Mouse (Mus musculus) embryonic facial prominence, embryonic 11.5 days (tissue): ENCODE results near the gene 3425401B19Rik. TPM values are rescaled to one million over a fixed set of nuclear protein-coding genes. Genes with fewer than 3 reads are reported as not detected.

Experiments
- ATAC-seq: fragments of 200-750 bp; cut with Nextera tagmentation; replicated peaks from 2 replicates; pipeline ENCODE4 v1.8.0; 2017; ENCODE audit warnings: low read depth; ENCODE audit not compliant: insufficient number of reproducible peaks, low FRiP score, low TSS enrichment
- DNase-seq: peaks from one replicate; pipeline ENCODE4 v3.0.0-alpha.2; 2015; ENCODE audit warnings: low spot score
- H3K27ac ChIP-seq: fragments of 300-500 bp; sonication (generic); replicated peaks from 2 replicates; pipeline ENCODE4 v1.5.1; 2014; ENCODE audit warnings: mild to moderate bottlenecking, low read depth, low read length, control low read depth
- H3K27me3 ChIP-seq: fragments of 300-500 bp; sonication (generic); 2 replicates; pipeline ENCODE4 v1.6.1; 2014; ENCODE audit warnings: mild to moderate bottlenecking, low read length, moderate library complexity, mixed read lengths; ENCODE audit not compliant: control insufficient read depth, insufficient read depth
- H3K36me3 ChIP-seq: fragments of 300-500 bp; sonication (generic); replicated peaks from 2 replicates; pipeline ENCODE4 v1.6.1; 2014; ENCODE audit warnings: low read depth, mild to moderate bottlenecking, low read length, moderate library complexity, mixed read lengths; ENCODE audit not compliant: control insufficient read depth, insufficient read depth
- H3K4me1 ChIP-seq: fragments of 300-500 bp; sonication (generic); 2 replicates; pipeline ENCODE4 v1.6.1; 2014; ENCODE audit warnings: low read length, mixed read lengths; ENCODE audit not compliant: control insufficient read depth, insufficient read depth
- H3K4me2 ChIP-seq: fragments of 300-500 bp; sonication (generic); 2 replicates; pipeline ENCODE4 v1.6.1; 2014; ENCODE audit warnings: low read depth, mild to moderate bottlenecking, control low read depth, low read length, moderate library complexity
- H3K4me3 ChIP-seq: fragments of 300-500 bp; sonication (generic); 2 replicates; pipeline ENCODE4 v1.5.1; 2014; ENCODE audit warnings: low read depth, low read length, control low read depth
- H3K9ac ChIP-seq: fragments of 300-500 bp; sonication (generic); replicated peaks from 2 replicates; pipeline ENCODE4 v1.6.1; 2014; ENCODE audit warnings: mild to moderate bottlenecking, control low read depth, low read length
- H3K9me3 ChIP-seq: fragments of 300-500 bp; sonication (generic); replicated peaks from 2 replicates; pipeline ENCODE4 v1.6.1; 2016; ENCODE audit warnings: mild to moderate bottlenecking, low read length, inconsistent platforms, mixed read lengths; ENCODE audit not compliant: control insufficient read depth
- WGBS: fragments of 180-500 bp; shearing (Covaris S2); extraction: QIAGEN DNeasy Blood & Tissue Kit; methylation state at CpG from one replicate; pipeline ENCODE4 v1.1.7; 2014; 5-methylcytosine and 5-hydroxymethylcytosine counted together
- polyA plus RNA-seq: library from polyadenylated mRNA; unstranded; fragments of >200 nt; fragmentation: Nextera tagmentation; extraction: Ambion mirVana; gene quantifications from 2 replicates; pipeline ENCODE4 v1.2.1, GENCODE M21; 2014

The 3425401B19Rik gene
- polyA plus RNA-seq, 1 experiment from 2014 or later, result not detected

DNA sequence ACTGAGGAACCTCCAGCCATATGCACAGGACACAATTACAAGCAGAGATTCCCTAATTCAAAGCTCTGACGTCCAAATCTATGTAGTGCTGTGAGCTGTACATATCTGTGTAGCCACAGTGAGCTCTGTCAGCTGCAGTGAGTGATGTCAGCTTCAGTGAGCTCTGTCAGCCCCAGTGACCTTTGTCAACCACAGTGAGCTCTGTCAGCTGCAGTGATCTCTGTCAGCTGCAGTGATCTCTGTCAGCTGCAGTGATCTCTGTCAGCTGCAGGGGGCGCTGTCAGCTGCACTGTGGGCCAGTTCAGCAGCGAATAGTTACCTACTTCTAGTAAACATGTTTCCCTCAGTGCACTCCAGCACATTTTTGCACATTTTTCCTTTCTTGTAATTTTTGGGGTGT lies 75.7 kb downstream of the 3425401B19Rik start:
- Histone ChIP-seq H3K4me2 (no peak overlapping the region), H3K4me3 (no peak overlapping the region), H3K36me3 (no peaks in the 10 kb centered on the region), H3K27me3 (no peaks in the 10 kb centered on the region), H3K9ac (no peak overlapping the region), H3K9me3 (no peaks in the 10 kb centered on the region), H3K4me1 (no peaks in the 10 kb centered on the region), H3K27ac (no peak overlapping the region)
- WGBS, result 23% methylated on average over 3 of the region's 3 CpGs
- ATAC-seq, result 0 out of 2 replicates have a peak, but pooled peaks have one; percentile 18
- peak; percentile 15 for DNase-seq

Other genes starting within 250 kb of the 3425401B19Rik start
- 0.67 and 0.80 TPM in 2 replicates for gene Slc18a3, start 220.4 kb downstream of the 3425401B19Rik start, polyA plus RNA-seq
- gene Chat, start 219.3 kb downstream of the 3425401B19Rik start, polyA plus RNA-seq, result 0.10 TPM in 1 of 2 replicates, not detected in the other
- 20.5 and 26.3 TPM in 2 replicates for gene Ercc6, start 171.8 kb downstream of the 3425401B19Rik start, polyA plus RNA-seq
- 7.6 and 9.6 TPM in 2 replicates for gene Prrxl1, start 85.9 kb downstream of the 3425401B19Rik start, polyA plus RNA-seq
- 0.41 and 0.71 TPM in 2 replicates for gene Tmem273, start 100.7 kb upstream of the 3425401B19Rik start, polyA plus RNA-seq
- not detected in 2 replicates for gene Fam170b, start 148.7 kb upstream of the 3425401B19Rik start, polyA plus RNA-seq
- 4.2 and 5.1 TPM in 2 replicates for gene Vstm4, start 171.5 kb upstream of the 3425401B19Rik start, polyA plus RNA-seq